Mouse (Mus musculus) ES-Bruce4 (cell line): Measurements from ENCODE around the gene Tns2. TPM values are rescaled to one million over a fixed set of nuclear protein-coding genes. Genes with fewer than 3 reads are reported as not detected.

Experiments
- H3K27ac ChIP-seq: 2 replicates; pipeline ENCODE4 v1.5.1; 2012; ENCODE audit warnings: low read length, inconsistent platforms; ENCODE audit not compliant: insufficient read depth
- H3K27me3 ChIP-seq: 2 replicates; pipeline ENCODE4 v1.6.1; 2012; ENCODE audit warnings: mild to moderate bottlenecking, low read length, inconsistent platforms; ENCODE audit not compliant: control insufficient read depth, poor library complexity, insufficient read depth, severe bottlenecking
- H3K36me3 ChIP-seq: 2 replicates; pipeline ENCODE4 v1.6.1; 2012; ENCODE audit warnings: inconsistent platforms, mild to moderate bottlenecking, low read length, moderate library complexity; ENCODE audit not compliant: control insufficient read depth, poor library complexity, insufficient read depth, severe bottlenecking
- H3K4me1 ChIP-seq: one replicate; pipeline ENCODE4 v1.8.1; 2011; ENCODE audit warnings: low read length; ENCODE audit not compliant: control insufficient read depth, insufficient read depth
- H3K4me3 ChIP-seq: 2 replicates; pipeline ENCODE4 v1.5.1; 2011; ENCODE audit warnings: low read depth, mild to moderate bottlenecking, low read length
- H3K9ac ChIP-seq: 2 replicates; pipeline ENCODE4 v1.6.1; 2012; ENCODE audit warnings: low read depth, mild to moderate bottlenecking, inconsistent platforms; ENCODE audit not compliant: poor library complexity, severe bottlenecking
- H3K9me3 ChIP-seq: replicated peaks from 2 replicates; pipeline ENCODE4 v1.6.1; 2012; ENCODE audit warnings: mild to moderate bottlenecking, low read length, inconsistent platforms; ENCODE audit not compliant: control insufficient read depth, poor library complexity, insufficient read depth, severe bottlenecking
- CTCF ChIP-seq: IDR thresholded peaks from one replicate; pipeline ENCODE4 v1.8.1; 2011; ENCODE audit warnings: low read depth, low read length
- EP300 ChIP-seq: IDR thresholded peaks from 2 replicates; pipeline ENCODE4 v1.6.1; 2011; ENCODE audit warnings: low read depth, low read length; ENCODE audit not compliant: insufficient read depth
- POLR2A ChIP-seq: IDR thresholded peaks from one replicate; pipeline ENCODE4 v1.8.1; 2011; ENCODE audit warnings: low read length; ENCODE audit not compliant: insufficient read depth
- polyA plus RNA-seq: library from polyadenylated mRNA; stranded (reverse); fragments of >200 nt; gene quantifications from 2 replicates; pipeline ENCODE4 v1.2.4, GENCODE M21; 2011; ENCODE audit warnings: low read depth; ENCODE audit not compliant: missing spikeins, insufficient read depth, insufficient read length

Gene Tns2
- polyA plus RNA-seq: 10.4 and 12.8 TPM in 2 replicates

DNA sequence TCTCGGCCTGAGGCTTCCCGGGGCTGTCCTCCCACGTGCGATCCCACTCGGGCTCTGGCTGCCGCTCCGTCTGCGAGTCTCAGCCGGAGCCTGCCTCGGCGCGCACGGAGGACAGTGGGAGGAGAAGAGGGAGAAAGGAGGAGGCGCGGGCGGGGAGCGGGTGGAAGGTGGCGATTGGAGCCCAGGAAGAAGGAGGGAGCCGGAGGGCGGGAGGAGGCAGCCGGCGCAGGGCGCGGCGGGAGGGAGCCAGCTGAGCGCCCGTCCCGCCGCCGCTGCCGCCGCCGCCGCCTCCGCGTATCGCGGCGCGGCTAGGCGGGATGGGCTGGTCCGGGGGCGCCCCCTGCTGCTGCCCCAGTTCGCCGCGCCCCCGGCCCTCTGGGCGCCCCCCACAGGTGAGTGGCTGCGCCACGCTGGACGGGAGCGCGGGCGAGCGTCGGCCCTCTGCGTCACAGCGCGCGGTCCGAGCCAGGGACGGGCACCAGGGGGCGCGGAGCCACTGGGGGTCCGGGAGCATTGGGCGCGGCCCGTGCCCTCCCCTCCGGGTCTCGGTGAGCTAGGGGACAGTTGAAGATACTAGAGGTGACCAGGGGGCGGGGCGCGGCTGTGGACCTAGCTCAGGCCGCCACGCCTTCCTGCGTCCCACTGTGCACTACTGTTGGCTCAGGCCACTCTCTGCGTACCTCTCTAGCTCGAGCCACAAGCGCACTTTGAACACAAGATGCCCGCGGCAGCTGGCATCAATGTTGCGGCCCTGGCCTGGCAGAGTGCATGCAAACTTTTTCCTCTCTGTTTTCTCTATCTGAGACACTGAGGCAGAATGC is at the start of gene Tns2:
Gene Tns2, plus strand, starts transcription at position 253 of the 821 bp plus-strand sequence.
- Histone ChIP-seq H3K9ac (peak within 1 kb of the TSS; percentile 84), H3K4me3 (peak within 1 kb of the TSS; percentile 81), H3K9me3 (no peaks in the 10 kb centered on the region), H3K4me1 (peaks cover 10% of the 10 kb centered on the region), H3K36me3 (peaks cover 12% of the 10 kb centered on the region), H3K27ac (no peak within 1 kb of the TSS), H3K27me3 (no peaks in the 10 kb centered on the region)
- peak; percentile 50 for TF ChIP-seq CTCF
- no peak for TF ChIP-seq EP300

DNA sequence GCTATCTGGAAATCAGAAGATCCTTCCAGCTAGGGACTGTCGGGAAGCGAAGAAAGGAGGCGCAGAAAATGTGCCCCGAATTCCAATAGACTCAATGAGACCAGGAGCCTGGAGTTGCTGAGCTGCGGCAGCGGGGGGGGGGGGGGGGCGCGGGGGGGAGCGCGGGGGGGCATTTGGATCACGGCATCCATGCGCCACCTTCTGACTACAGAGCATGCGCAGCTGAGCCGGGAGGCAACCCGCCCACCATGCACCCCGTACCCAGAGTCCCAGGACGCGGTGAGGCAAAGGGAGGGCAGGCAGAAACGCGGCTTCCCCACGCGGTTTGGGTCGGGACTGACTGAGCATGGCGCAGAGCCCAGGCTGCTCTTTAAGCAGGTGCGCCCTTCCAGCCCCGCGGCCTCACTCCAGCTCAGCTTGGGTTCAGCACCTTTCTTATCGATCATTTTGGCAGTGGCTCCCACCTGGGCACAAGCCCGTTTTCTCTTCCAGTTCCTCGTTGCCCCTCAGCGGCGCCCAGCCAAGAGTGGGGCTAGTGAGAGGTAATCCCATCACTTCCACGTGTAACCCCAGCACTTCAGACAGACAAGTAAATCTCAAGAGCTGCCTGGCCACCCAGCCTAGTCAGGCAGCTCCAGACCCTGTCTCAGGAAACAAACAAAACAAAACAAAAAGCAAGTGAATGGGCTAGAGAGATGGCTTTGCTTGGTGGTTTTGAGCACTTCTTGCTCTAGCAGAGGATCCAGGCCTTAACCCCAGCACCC is 48.1 kb upstream of the Tns2 start:
- Histone ChIP-seq H3K27ac (no peak overlapping the region), H3K27me3 (no peaks in the 10 kb centered on the region), H3K4me1 (no peaks in the 10 kb centered on the region), H3K9me3 (no peaks in the 10 kb centered on the region), H3K9ac (peak overlapping the region; percentile 46), H3K4me3 (peak overlapping the region; percentile 71), H3K36me3 (no peaks in the 10 kb centered on the region)
- TF ChIP-seq CTCF (no peak), POLR2A (peak; percentile 55), EP300 (0 out of 2 replicates have a peak, but pooled peaks have one; percentile 9)

DNA sequence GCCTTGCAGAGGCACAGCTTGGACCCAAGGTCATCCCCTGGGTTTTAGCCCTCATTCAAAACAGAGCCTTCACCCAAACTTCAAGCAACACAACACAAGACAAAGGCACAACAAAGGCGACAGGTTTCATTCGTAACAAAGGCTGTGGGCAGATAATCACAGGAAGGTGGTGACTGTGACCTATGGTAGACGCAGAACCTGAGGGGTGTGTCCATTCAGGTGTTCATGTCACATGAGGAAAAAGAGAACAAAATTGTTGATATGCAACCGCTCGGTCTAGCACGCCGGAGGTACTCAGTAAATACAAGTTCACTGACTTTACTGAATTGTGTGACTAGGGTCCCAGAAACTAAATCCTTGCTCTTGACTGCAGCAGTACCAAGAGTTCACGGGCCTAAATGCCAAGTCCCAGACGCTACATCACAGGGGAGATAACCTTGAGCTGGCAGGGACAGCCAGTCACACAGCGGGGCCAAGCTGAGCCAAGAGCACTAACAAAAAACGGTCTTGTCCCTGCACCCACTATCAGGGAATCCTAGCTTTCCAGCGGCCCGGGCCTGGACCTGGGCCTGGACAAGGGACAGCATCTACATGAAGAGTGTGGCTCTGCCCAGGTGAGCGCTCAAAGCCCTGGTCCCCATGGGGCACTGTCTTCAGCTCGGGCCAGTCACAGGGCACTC is 43.6 kb upstream of the Tns2 start:
- H3K9ac ChIP-seq: no peak overlapping the region
- H3K27me3 ChIP-seq: no peaks in the 10 kb centered on the region
- H3K4me3 ChIP-seq: no peak overlapping the region
- TF ChIP-seq EP300 (no peak), CTCF (no peak), POLR2A (no peak)
- no peaks in the 10 kb centered on the region for H3K4me1 ChIP-seq
- no peak overlapping the region for H3K27ac ChIP-seq
- no peaks in the 10 kb centered on the region for H3K9me3 ChIP-seq
- H3K36me3 ChIP-seq: no peaks in the 10 kb centered on the region

DNA sequence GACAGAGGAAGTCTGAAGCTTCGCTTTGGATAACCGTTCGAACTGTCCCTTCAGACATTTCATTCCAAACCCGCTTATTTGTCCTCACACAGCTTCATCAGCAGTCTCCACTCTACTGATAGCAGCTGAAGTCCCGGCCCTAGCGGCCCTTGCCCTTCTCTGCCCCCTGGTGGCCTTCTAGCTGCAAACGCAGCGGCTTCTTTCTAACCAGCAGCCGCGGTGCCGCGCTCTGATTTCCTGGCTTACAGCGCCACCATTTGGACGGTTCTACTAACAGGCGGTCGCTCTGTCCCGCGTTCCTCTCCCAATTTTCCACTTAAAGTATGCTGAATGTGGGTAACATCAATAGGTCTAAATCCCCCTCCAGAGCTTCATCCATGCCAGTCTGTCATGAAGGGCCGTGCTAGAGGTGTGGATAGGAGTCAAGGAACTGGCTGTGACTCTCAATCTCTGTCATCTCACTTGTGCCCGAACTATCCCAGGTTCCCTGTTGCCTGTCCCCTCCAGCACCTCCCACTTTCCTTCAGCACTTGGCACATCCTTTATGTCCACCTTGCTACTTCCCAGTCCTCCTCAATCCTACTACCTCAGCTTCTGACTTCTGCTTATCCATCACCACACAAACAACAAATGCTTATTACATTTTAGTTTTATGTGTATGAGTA is 34.4 kb upstream of the Tns2 start:
- no peak overlapping the region for H3K27ac ChIP-seq
- H3K4me1 ChIP-seq: no peaks in the 10 kb centered on the region
- no peaks in the 10 kb centered on the region for H3K9me3 ChIP-seq
- H3K36me3 ChIP-seq: no peaks in the 10 kb centered on the region
- no peak for TF ChIP-seq POLR2A
- TF ChIP-seq CTCF: peak; percentile 98
- TF ChIP-seq EP300: 0 out of 2 replicates have a peak, but pooled peaks have one; percentile 32
- H3K4me3 ChIP-seq: 0 out of 2 replicates have a peak overlapping the region, but pooled peaks have one; percentile 17
- no peak overlapping the region for H3K9ac ChIP-seq
- H3K27me3 ChIP-seq: no peaks in the 10 kb centered on the region
